Mouse (Mus musculus): ENCODE measurements around the gene Slc30a5. TPM values are rescaled to one million over a fixed set of nuclear protein-coding genes. Genes with fewer than 3 reads are reported as not detected.

The Slc30a5 gene
- total and polyA plus RNA-seq, 3 experiments = 57.4 to 58.3 TPM; not detected in 1

DNA sequence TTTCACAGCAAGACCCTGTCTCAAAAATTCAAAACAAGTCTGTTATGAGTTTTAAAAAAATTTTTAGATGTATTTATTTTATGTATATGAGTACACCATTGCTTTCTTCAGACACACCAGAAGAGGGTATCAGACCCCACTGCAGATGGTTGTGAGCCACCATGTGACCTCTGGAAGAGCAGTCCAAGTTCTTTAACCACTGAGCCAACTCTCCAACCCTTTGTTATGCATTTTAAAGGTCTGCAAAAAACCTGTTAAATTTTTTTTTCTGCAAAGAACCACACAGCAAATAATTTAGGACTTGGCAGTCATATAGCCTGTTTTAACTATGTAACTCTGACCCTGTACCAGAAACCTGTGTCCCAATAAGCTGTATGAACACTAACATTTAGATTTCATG is 58.5 kb downstream of the Slc30a5 start:
- Histone ChIP-seq H3K27ac (ENCODE audit: control insufficient read depth, low read depth, low read length) (no peak overlapping the region), H3K9me3 (replicated peaks; ENCODE audit: insufficient read depth, low read length) (no peaks in the 10 kb centered on the region), H3K9ac (ENCODE audit: control insufficient read depth, low read depth, low read length, poor library complexity, severe bottlenecking) (peak overlapping the region; percentile 90), H3K27me3 (ENCODE audit: control insufficient read depth in 1 of 2, insufficient read depth in 2 of 2, low read length in 2 of 2) (no peaks in the 10 kb centered on the region), H3K4me1 (ENCODE audit: control insufficient read depth in 1 of 2, insufficient read depth in 2 of 2, low read length in 2 of 2) (peaks cover 15 to 34% of the 10 kb centered on the region in 2 experiments), H3K4me3 (ENCODE audit: control insufficient read depth in 1 of 2, insufficient read depth in 1 of 2, low read depth in 2 of 2, low read length in 2 of 2) (peak overlapping the region; percentile 51 to 80), H3K36me3 (ENCODE audit: control insufficient read depth in 1 of 2, insufficient read depth in 2 of 2, low read length in 2 of 2) (peaks cover 4 to 36% of the 10 kb centered on the region in 2 experiments), H3K79me2 (ENCODE audit: control insufficient read depth, insufficient read depth, low read length, poor library complexity) (peaks cover 10% of the 10 kb centered on the region)
- TF ChIP-seq MYC (IDR thresholded peaks at IDR 0.05; ENCODE audit: low read depth, low read length) (0 out of 2 replicates have a peak, but pooled peaks have one; percentile 28), MEF2A (IDR thresholded peaks at IDR 0.05; ENCODE audit: extremely low read depth, insufficient replicate concordance, low read depth, low read length, poor library complexity, severe bottlenecking) (no peak), MXI1 (IDR thresholded peaks at IDR 0.05; ENCODE audit: low read depth, low read length) (peak; percentile 54; the same call in 1 of the 2 replicates), CTCF (IDR thresholded peaks at IDR 0.05 in 2 of 3, conservative IDR thresholded peaks at IDR 0.05 in 1 of 3; ENCODE audit: control insufficient read depth in 1 of 3, insufficient read depth in 1 of 3, low read depth in 2 of 3, low read length in 3 of 3, poor library complexity in 1 of 3, severe bottlenecking in 1 of 3) (no peak), USF2 (IDR thresholded peaks at IDR 0.05; ENCODE audit: borderline replicate concordance in 1 of 2, insufficient read depth in 1 of 2, low read depth in 1 of 2, low read length in 2 of 2) (0 out of 4 replicates have a peak, but pooled peaks of 1 of the 2 experiments have one; percentile 15), USF1 (IDR thresholded peaks at IDR 0.05; ENCODE audit: low read depth, low read length) (peak; percentile 74)
- peak; percentile 34 for DNase-seq (ENCODE audit: low read depth, low spot score)

DNA sequence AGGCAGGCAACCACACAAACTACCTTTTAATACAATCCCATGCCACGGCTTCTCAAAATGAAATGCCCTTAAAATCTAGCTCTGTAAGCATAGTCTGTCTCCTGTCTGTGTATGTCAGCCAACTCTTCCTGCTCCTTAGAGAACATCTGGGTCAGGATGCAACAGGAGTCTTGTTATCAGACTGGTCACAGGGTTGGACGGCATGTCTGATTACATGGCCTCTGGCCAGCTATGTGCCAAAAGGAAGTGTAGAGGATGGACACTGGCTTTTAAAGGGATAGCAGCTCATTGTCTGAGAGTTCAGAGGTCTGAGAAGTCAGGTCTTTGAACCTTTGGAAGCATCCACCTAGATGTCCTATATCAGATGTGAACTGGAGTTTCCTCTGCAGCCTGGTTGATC is 77.9 kb downstream of the Slc30a5 start:
- Histone ChIP-seq H3K9ac (ENCODE audit: control insufficient read depth, low read depth, low read length, poor library complexity, severe bottlenecking) (no peak overlapping the region), H3K4me3 (ENCODE audit: control insufficient read depth in 1 of 2, insufficient read depth in 1 of 2, low read depth in 2 of 2, low read length in 2 of 2) (no peak overlapping the region), H3K36me3 (ENCODE audit: control insufficient read depth in 1 of 2, insufficient read depth in 2 of 2, low read length in 2 of 2) (peaks cover 0 to 29% of the 10 kb centered on the region in 2 experiments), H3K27me3 (ENCODE audit: control insufficient read depth in 1 of 2, insufficient read depth in 2 of 2, low read length in 2 of 2) (no peaks in the 10 kb centered on the region), H3K4me1 (ENCODE audit: control insufficient read depth in 1 of 2, insufficient read depth in 2 of 2, low read length in 2 of 2) (peaks cover 22 to 24% of the 10 kb centered on the region in 2 experiments), H3K27ac (ENCODE audit: control insufficient read depth, low read depth, low read length) (no peak overlapping the region), H3K79me2 (ENCODE audit: control insufficient read depth, insufficient read depth, low read length, poor library complexity) (no peaks in the 10 kb centered on the region), H3K9me3 (replicated peaks; ENCODE audit: insufficient read depth, low read length) (no peaks in the 10 kb centered on the region)
- peak; percentile 14 to 25; a peak in 1 of 4 replicates for TF ChIP-seq EP300 (IDR thresholded peaks at IDR 0.05; ENCODE audit: low read depth in 1 of 2, low read length in 2 of 2)
- no peak for TF ChIP-seq POLR2AphosphoS5 (IDR thresholded peaks at IDR 0.05; ENCODE audit: borderline replicate concordance, low read depth, low read length)
- no peak for TF ChIP-seq CHD2 (IDR thresholded peaks at IDR 0.05; ENCODE audit: low read length)
- no peak for TF ChIP-seq MAFK (IDR thresholded peaks at IDR 0.05; ENCODE audit: borderline replicate concordance, low read depth, low read length)
- TF ChIP-seq TBP (IDR thresholded peaks at IDR 0.05; ENCODE audit: low read depth, low read length) = no peak
- no peak for TF ChIP-seq KAT2A (conservative IDR thresholded peaks at IDR 0.05; ENCODE audit: low read depth, low read length)
- no peak for TF ChIP-seq POLR2AphosphoS2 (IDR thresholded peaks at IDR 0.05; ENCODE audit: low read length)
- no peak for TF ChIP-seq SIN3A (IDR thresholded peaks at IDR 0.05; ENCODE audit: low read length)
- TF ChIP-seq POLR2A (IDR thresholded peaks at IDR 0.05; ENCODE audit: control insufficient read depth in 1 of 2, insufficient read depth in 1 of 2, low read depth in 1 of 2, low read length in 2 of 2, poor library complexity in 1 of 2) = no peak
- peak; percentile 33; the same call in 1 of the 2 replicates for TF ChIP-seq TAL1 (IDR thresholded peaks at IDR 0.05; ENCODE audit: low read length)
- peak; percentile 38; the same call in 1 of the 2 replicates for TF ChIP-seq TCF12 (IDR thresholded peaks at IDR 0.05; ENCODE audit: low read depth, low read length)
- no peak for TF ChIP-seq MEF2A (IDR thresholded peaks at IDR 0.05; ENCODE audit: extremely low read depth, insufficient replicate concordance, low read depth, low read length, poor library complexity, severe bottlenecking)
- TF ChIP-seq BHLHE40 (IDR thresholded peaks at IDR 0.05; ENCODE audit: borderline replicate concordance, low read depth, low read length) = no peak
- no peak for TF ChIP-seq MAX (IDR thresholded peaks at IDR 0.05; ENCODE audit: low read length)
- DNase-seq (ENCODE audit: low read depth, low spot score) = no peak
